Mouse (Mus musculus): Measurements from ENCODE around the gene M6pr.

DNA sequence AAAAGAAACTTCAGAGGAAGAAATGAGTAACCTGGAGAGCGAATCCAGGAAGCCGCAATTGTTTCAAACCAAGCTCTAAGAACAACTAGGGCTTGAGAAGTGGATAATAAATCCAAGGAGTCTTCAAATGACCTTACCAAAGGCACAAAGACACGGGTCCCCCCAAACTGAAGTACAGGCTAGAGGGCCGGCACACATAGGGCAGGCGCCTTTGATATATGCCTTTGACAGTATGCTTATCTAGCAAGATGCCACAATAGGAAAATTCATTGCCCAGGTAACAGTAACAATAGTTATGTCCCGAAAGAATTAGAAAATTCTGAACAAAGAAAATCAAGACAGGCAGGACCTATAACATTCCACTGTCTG is 400 bp upstream of the M6pr start:
- TF ChIP-seq POLR2A (IDR thresholded peaks at IDR 0.05; ENCODE audit: extremely low read depth, insufficient read depth, low read length) (no peak), CTCF (IDR thresholded peaks at IDR 0.05; ENCODE audit: low read depth, low read length) (no peak)

Data from liver, adult 2 months (tissue).